Mouse (Mus musculus): Measurements from ENCODE around the gene Odaph.

Odaph gene

GRCm38 (mm10) chr5:91989261-91989660 is 2.0 kb downstream of the Odaph start:
- no peak for DNase-seq (ENCODE audit: low spot score in 2 of 2)

- DNase-seq (ENCODE audit: low spot score in 2 of 2), result no peak
Measured at GRCm38 (mm10) chr5:91991191-91991937, 4.1 kb downstream of the Odaph start.

- no peak for DNase-seq (ENCODE audit: low spot score in 2 of 2)
Measured at GRCm38 (mm10) chr5:91993061-91993460, 5.8 kb downstream of the Odaph start.

GRCm38 (mm10) chr5:91994546-91994945 is 7.3 kb downstream of the Odaph start:
- DNase-seq (ENCODE audit: low spot score in 2 of 2), result no peak

GRCm38 (mm10) chr5:92000770-92001169 is 13.5 kb downstream of the Odaph start:
- DNase-seq (ENCODE audit: low spot score in 2 of 2), result no peak

GRCm38 (mm10) chr5:92003011-92003410 is 15.7 kb downstream of the Odaph start:
- DNase-seq (ENCODE audit: low spot score in 2 of 2), result no peak

GRCm38 (mm10) chr5:92009827-92010226 is 22.6 kb downstream of the Odaph start:
- DNase-seq (ENCODE audit: low spot score in 2 of 2), result no peak

GRCm38 (mm10) chr5:92011756-92012155 is 24.5 kb downstream of the Odaph start:
- DNase-seq (ENCODE audit: low spot score in 2 of 2), result no peak

GRCm38 (mm10) chr5:92019960-92020359 is 32.7 kb downstream of the Odaph start:
- DNase-seq (ENCODE audit: low spot score in 2 of 2), result no peak

- peak; percentile 83 to 92 for DNase-seq (ENCODE audit: low spot score in 2 of 2)
Measured at GRCm38 (mm10) chr5:92042377-92043348, 55.4 kb downstream of the Odaph start.

- no peak for DNase-seq (ENCODE audit: low spot score in 2 of 2)
Measured at GRCm38 (mm10) chr5:92043783-92044182, 56.5 kb downstream of the Odaph start, which contains the start of gene Cdkl2. Gene Cdkl2, minus strand, starts transcription at chr5:92043883.
